Mouse (Mus musculus) MEL (cell line): ENCODE results near the gene Pcbp3. TPM values are rescaled to one million over a fixed set of nuclear protein-coding genes. Genes with fewer than 3 reads are reported as not detected.

ENCODE experiments used
- DNase-seq: peaks from one replicate; pipeline ENCODE4 v3.0.0; 2011; ENCODE audit warnings: low read depth, low spot score
- H3K27ac ChIP-seq: 2 replicates; pipeline ENCODE4 v1.5.1; 2012; ENCODE audit warnings: low read depth, mild to moderate bottlenecking, control low read depth, low read length, moderate library complexity; ENCODE audit not compliant: control insufficient read depth
- H3K27me3 ChIP-seq, 2 experiments: fragments of 150-350 bp in 1 of 2; sonication (generic) in 1 of 2; 2 replicates each; pipeline ENCODE4 v1.6.1; 2012; ENCODE audit warnings: low read length in 2 of 2, mild to moderate bottlenecking in 2 of 2, improper control_type of control experiment in 1 of 2, moderate library complexity in 1 of 2; ENCODE audit not compliant: insufficient read depth in 2 of 2, control insufficient read depth in 1 of 2
- H3K36me3 ChIP-seq, 2 experiments: 2 replicates each; pipeline ENCODE4 v1.6.1; 2012 to 2014; ENCODE audit warnings: low read length in 2 of 2, improper control_type of control experiment in 1 of 2, inconsistent platforms in 1 of 2, mild to moderate bottlenecking in 1 of 2; ENCODE audit not compliant: insufficient read depth in 2 of 2, control insufficient read depth in 1 of 2
- H3K4me1 ChIP-seq, 2 experiments: fragments of 150-350 bp in 1 of 2; sonication (generic) in 1 of 2; 2 replicates each; pipeline ENCODE4 v1.6.1; 2012; ENCODE audit warnings: low read length in 2 of 2, improper control_type of control experiment in 1 of 2, mild to moderate bottlenecking in 1 of 2; ENCODE audit not compliant: insufficient read depth in 2 of 2, control insufficient read depth in 1 of 2
- H3K4me3 ChIP-seq, 2 experiments: fragments of 150-350 bp in 1 of 2; sonication (generic) in 1 of 2; 2 replicates each; pipeline ENCODE4 v1.5.1; 2012; ENCODE audit warnings: low read depth in 2 of 2, low read length in 2 of 2, mild to moderate bottlenecking in 2 of 2, moderate library complexity in 2 of 2, control low read depth in 1 of 2, improper control_type of control experiment in 1 of 2; ENCODE audit not compliant: control insufficient read depth in 1 of 2, insufficient read depth in 1 of 2
- H3K79me2 ChIP-seq: 2 replicates; pipeline ENCODE4 v1.6.1; 2012; ENCODE audit warnings: mild to moderate bottlenecking, low read length, moderate library complexity; ENCODE audit not compliant: control insufficient read depth, poor library complexity, insufficient read depth
- H3K9ac ChIP-seq: 2 replicates; pipeline ENCODE4 v1.6.1; 2012; ENCODE audit warnings: low read depth, mild to moderate bottlenecking, control low read depth, low read length, moderate library complexity; ENCODE audit not compliant: control insufficient read depth, poor library complexity, severe bottlenecking
- H3K9me3 ChIP-seq: fragments of 150-350 bp; sonication (generic); replicated peaks from 2 replicates; pipeline ENCODE4 v1.6.1; 2012; ENCODE audit warnings: mild to moderate bottlenecking, low read length, improper control_type of control experiment, moderate library complexity; ENCODE audit not compliant: insufficient read depth
- BHLHE40 ChIP-seq: IDR thresholded peaks from 2 replicates; pipeline ENCODE4 v1.6.1; 2012; ENCODE audit warnings: low read depth, mild to moderate bottlenecking, inconsistent platforms, low read length, improper control_type of control experiment, borderline replicate concordance
- CTCF ChIP-seq, 3 experiments: IDR thresholded peaks in 2 of 3; conservative IDR thresholded peaks in 1 of 3; 2 replicates each; pipeline ENCODE4 v1.5.1; 2011 to 2012; ENCODE audit warnings: low read length in 3 of 3, low read depth in 2 of 3, mild to moderate bottlenecking in 2 of 3, improper control_type of control experiment in 1 of 3, inconsistent platforms in 1 of 3, mixed read lengths in 1 of 3, moderate library complexity in 1 of 3; ENCODE audit not compliant: control insufficient read depth in 1 of 3, insufficient read depth in 1 of 3, poor library complexity in 1 of 3, severe bottlenecking in 1 of 3
- E2F4 ChIP-seq: IDR thresholded peaks from 2 replicates; pipeline ENCODE4 v1.6.1; 2011; ENCODE audit warnings: low read depth, low read length, improper control_type of control experiment, borderline replicate concordance
- ELF1 ChIP-seq: IDR thresholded peaks from 2 replicates; pipeline ENCODE4 v1.6.1; 2014; ENCODE audit warnings: low read depth, mild to moderate bottlenecking, inconsistent platforms, low read length, improper control_type of control experiment, moderate library complexity
- GATA1 ChIP-seq: IDR thresholded peaks from 2 replicates; pipeline ENCODE4 v1.6.1; 2011; ENCODE audit warnings: low read depth, low read length, improper control_type of control experiment
- HCFC1 ChIP-seq: IDR thresholded peaks from 2 replicates; pipeline ENCODE4 v1.6.1; 2012; ENCODE audit warnings: low read depth, mild to moderate bottlenecking, inconsistent platforms, low read length, improper control_type of control experiment, moderate library complexity
- KAT2A ChIP-seq: conservative IDR thresholded peaks from 2 replicates; pipeline ENCODE4 v1.6.1; 2012; ENCODE audit warnings: low read depth, low read length, improper control_type of control experiment, inconsistent platforms
- MXI1 ChIP-seq: IDR thresholded peaks from 2 replicates; pipeline ENCODE4 v1.6.1; 2011; ENCODE audit warnings: mild to moderate bottlenecking, low read depth, low read length, improper control_type of control experiment
- MYB ChIP-seq: IDR thresholded peaks from 2 replicates; pipeline ENCODE4 v1.6.1; 2011; ENCODE audit warnings: mild to moderate bottlenecking, low read depth, low read length, improper control_type of control experiment
- MYC ChIP-seq: IDR thresholded peaks from 2 replicates; pipeline ENCODE4 v1.6.1; 2011; ENCODE audit warnings: low read depth, mild to moderate bottlenecking, low read length, improper control_type of control experiment, moderate library complexity
- NELFE ChIP-seq: IDR thresholded peaks from 2 replicates; pipeline ENCODE4 v1.6.1; 2011; ENCODE audit warnings: low read depth, low read length, improper control_type of control experiment
- NRF1 ChIP-seq: IDR thresholded peaks from 2 replicates; pipeline ENCODE4 v1.6.1; 2014; ENCODE audit warnings: low read depth, mild to moderate bottlenecking, inconsistent platforms, low read length, improper control_type of control experiment, moderate library complexity; ENCODE audit not compliant: poor library complexity, insufficient read depth, severe bottlenecking
- POLR2A ChIP-seq, 2 experiments: IDR thresholded peaks; 2 replicates each; pipeline ENCODE4 v1.6.1; 2011 to 2012; ENCODE audit warnings: low read length in 2 of 2, mild to moderate bottlenecking in 2 of 2, control low read depth in 1 of 2, improper control_type of control experiment in 1 of 2, low read depth in 1 of 2, moderate library complexity in 1 of 2; ENCODE audit not compliant: control insufficient read depth in 1 of 2, insufficient read depth in 1 of 2, poor library complexity in 1 of 2
- POLR2AphosphoS2 ChIP-seq: IDR thresholded peaks from 2 replicates; pipeline ENCODE4 v1.6.1; 2011; ENCODE audit warnings: low read length, improper control_type of control experiment
- POLR2AphosphoS5 ChIP-seq: IDR thresholded peaks from 2 replicates; pipeline ENCODE4 v1.6.1; 2012; ENCODE audit warnings: low read depth, borderline replicate concordance, mild to moderate bottlenecking, inconsistent platforms, low read length, moderate library complexity, mixed read lengths
- RAD21 ChIP-seq: IDR thresholded peaks from 2 replicates; pipeline ENCODE4 v1.6.1; 2011; ENCODE audit warnings: mild to moderate bottlenecking, low read depth, low read length, improper control_type of control experiment
- SIN3A ChIP-seq: IDR thresholded peaks from 2 replicates; pipeline ENCODE4 v1.6.1; 2012; ENCODE audit warnings: low read length, improper control_type of control experiment, inconsistent platforms
- SMC3 ChIP-seq: IDR thresholded peaks from 2 replicates; pipeline ENCODE4 v1.6.1; 2011; ENCODE audit warnings: low read depth, low read length, improper control_type of control experiment
- TAL1 ChIP-seq: IDR thresholded peaks from 2 replicates; pipeline ENCODE4 v1.6.1; 2012; ENCODE audit warnings: mild to moderate bottlenecking, inconsistent platforms, low read length, moderate library complexity, mixed read lengths
- USF1 ChIP-seq: IDR thresholded peaks from 2 replicates; pipeline ENCODE4 v1.6.1; 2014; ENCODE audit warnings: low read depth, mild to moderate bottlenecking, inconsistent platforms, low read length, improper control_type of control experiment, moderate library complexity
- USF2 ChIP-seq, 2 experiments: IDR thresholded peaks; 2 replicates each; pipeline ENCODE4 v1.6.1; 2011 to 2012; ENCODE audit warnings: improper control_type of control experiment in 2 of 2, low read length in 2 of 2, borderline replicate concordance in 1 of 2, inconsistent platforms in 1 of 2, low read depth in 1 of 2, mild to moderate bottlenecking in 1 of 2; ENCODE audit not compliant: insufficient read depth in 1 of 2
- ZC3H11A ChIP-seq: IDR thresholded peaks from 2 replicates; pipeline ENCODE4 v1.6.1; 2012; ENCODE audit warnings: low read depth, mild to moderate bottlenecking, inconsistent platforms, low read length, improper control_type of control experiment
- ZKSCAN1 ChIP-seq: IDR thresholded peaks from 2 replicates; pipeline ENCODE4 v1.6.1; 2012; ENCODE audit warnings: low read depth, mild to moderate bottlenecking, inconsistent platforms, low read length, improper control_type of control experiment, moderate library complexity
- ZMIZ1 ChIP-seq: IDR thresholded peaks from 2 replicates; pipeline ENCODE4 v1.6.1; 2012; ENCODE audit warnings: low read depth, mild to moderate bottlenecking, inconsistent platforms, low read length, improper control_type of control experiment, moderate library complexity
- ZNF384 ChIP-seq: IDR thresholded peaks from 2 replicates; pipeline ENCODE4 v1.6.1; 2012; ENCODE audit warnings: low read depth, mild to moderate bottlenecking, inconsistent platforms, low read length, improper control_type of control experiment
- polyA plus RNA-seq, 2 experiments: library from polyadenylated mRNA; stranded (reverse) in 1 of 2; unstranded in 1 of 2; fragments of >175 nt in 1 of 2; fragments of >200 nt in 1 of 2; gene quantifications; 2 replicates each; pipeline versions ENCODE4 v1.2.1 to v1.2.4; 2012; ENCODE audit warnings: low replicate concordance in 2 of 2, low read depth in 1 of 2; ENCODE audit not compliant: insufficient read length in 2 of 2, insufficient read depth in 1 of 2, missing spikeins in 1 of 2
- total RNA-seq: library from RNA; depleted of rRNA; stranded (reverse); fragments of 300-350 nt; gene quantifications from 2 replicates; pipeline ENCODE4 v1.2.3, GENCODE M21; 2012

The Pcbp3 gene
- total and polyA plus RNA-seq, 3 experiments: 1.1 to 3.3 TPM; not detected in 1

GRCm38 (mm10) chr10:76791475-76791874, 170.2 kb downstream of the Pcbp3 start:
- Histone ChIP-seq H3K9ac (no peak overlapping the region), H3K9me3 (no peaks in the 10 kb centered on the region), H3K36me3 (no peaks in the 10 kb centered on the region), H3K4me1 (no peaks in the 10 kb centered on the region), H3K27ac (no peak overlapping the region), H3K79me2 (no peaks in the 10 kb centered on the region), H3K4me3 (no peak overlapping the region), H3K27me3 (no peaks in the 10 kb centered on the region)
- TF ChIP-seq ZC3H11A (peak; percentile 35), CTCF (IDR thresholded peaks at IDR 0.05 in 2 of 3, conservative IDR thresholded peaks at IDR 0.05 in 1 of 3; ENCODE audit: control insufficient read depth in 1 of 3, insufficient read depth in 1 of 3, low read depth in 2 of 3, low read length in 3 of 3, poor library complexity in 1 of 3, severe bottlenecking in 1 of 3) (peak; percentile 62 to 78 (median 71)), RAD21 (peak; percentile 75), HCFC1 (no peak), SMC3 (peak; percentile 71)
- peak; percentile 60 for DNase-seq

GRCm38 (mm10) chr10:76789885-76790284, 171.8 kb downstream of the Pcbp3 start:
- no peak for DNase-seq

GRCm38 (mm10) chr10:76785312-76785711, 176.4 kb downstream of the Pcbp3 start:
- Histone ChIP-seq H3K9ac (no peak overlapping the region), H3K27me3 (peaks cover 0 to 1% of the 10 kb centered on the region in 2 experiments; a peak in 1 of 4 replicates), H3K4me3 (no peak overlapping the region), H3K27ac (no peak overlapping the region), H3K36me3 (no peaks in the 10 kb centered on the region), H3K9me3 (no peaks in the 10 kb centered on the region), H3K4me1 (no peaks in the 10 kb centered on the region), H3K79me2 (no peaks in the 10 kb centered on the region)
- no peak for DNase-seq
- TF ChIP-seq E2F4 (no peak), USF2 (IDR thresholded peaks at IDR 0.05; ENCODE audit: borderline replicate concordance in 1 of 2, insufficient read depth in 1 of 2, low read depth in 1 of 2, low read length in 2 of 2) (no peak), ZMIZ1 (no peak), TAL1 (no peak), POLR2AphosphoS5 (no peak), HCFC1 (no peak), KAT2A (no peak), SMC3 (no peak), ZNF384 (no peak), MYB (no peak), POLR2A (IDR thresholded peaks at IDR 0.05; ENCODE audit: control insufficient read depth in 1 of 2, insufficient read depth in 1 of 2, low read depth in 1 of 2, low read length in 2 of 2, poor library complexity in 1 of 2) (no peak), MYC (no peak), NRF1 (no peak), SIN3A (no peak), ZKSCAN1 (no peak), ZC3H11A (no peak), USF1 (no peak)

More at GRCm38 (mm10) chr10:76789885-76790284, 171.8 kb downstream of the Pcbp3 start:
- Histone ChIP-seq H3K79me2 (no peaks in the 10 kb centered on the region), H3K36me3 (no peaks in the 10 kb centered on the region), H3K27me3 (no peaks in the 10 kb centered on the region), H3K4me3 (no peak overlapping the region), H3K4me1 (no peaks in the 10 kb centered on the region), H3K27ac (no peak overlapping the region), H3K9me3 (no peaks in the 10 kb centered on the region), H3K9ac (no peak overlapping the region)
- no peak for TF ChIP-seq ELF1
- no peak for TF ChIP-seq MXI1
- TF ChIP-seq ZMIZ1: no peak
- TF ChIP-seq GATA1: no peak
- TF ChIP-seq POLR2AphosphoS2: no peak
- TF ChIP-seq NELFE: no peak
- no peak for TF ChIP-seq USF2 (IDR thresholded peaks at IDR 0.05; ENCODE audit: borderline replicate concordance in 1 of 2, insufficient read depth in 1 of 2, low read depth in 1 of 2, low read length in 2 of 2)
- TF ChIP-seq NRF1: no peak
- no peak for TF ChIP-seq BHLHE40
